Mouse (Mus musculus) cerebellum, adult 18-20 months (tissue): ENCODE results near the gene Wfdc9.

ENCODE experiments used
- DNase-seq, 2 experiments: peaks; one replicate each; pipeline ENCODE4 v3.0.0; 2021

Gene Wfdc9

DNA sequence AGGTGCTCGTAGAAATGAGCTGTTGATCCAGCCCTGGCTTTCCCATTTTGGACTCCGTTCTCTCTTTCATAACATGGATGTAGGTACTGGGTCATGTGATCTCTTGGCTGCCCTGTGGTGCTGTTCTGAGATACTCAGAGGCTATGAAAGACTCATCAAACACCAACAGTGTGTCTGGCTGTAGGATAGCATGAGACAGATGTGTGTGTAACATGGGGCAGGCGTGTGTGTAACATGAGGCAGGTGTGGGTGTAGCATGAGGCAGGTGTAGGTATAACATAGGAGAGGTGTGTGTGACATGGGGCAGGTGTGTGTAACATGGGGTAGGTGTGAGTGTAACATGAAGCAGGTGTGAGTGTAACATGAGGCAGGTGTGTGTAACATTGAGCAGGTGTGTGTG lies 41.0 kb downstream of the Wfdc9 start:
- DNase-seq = no peak

DNA sequence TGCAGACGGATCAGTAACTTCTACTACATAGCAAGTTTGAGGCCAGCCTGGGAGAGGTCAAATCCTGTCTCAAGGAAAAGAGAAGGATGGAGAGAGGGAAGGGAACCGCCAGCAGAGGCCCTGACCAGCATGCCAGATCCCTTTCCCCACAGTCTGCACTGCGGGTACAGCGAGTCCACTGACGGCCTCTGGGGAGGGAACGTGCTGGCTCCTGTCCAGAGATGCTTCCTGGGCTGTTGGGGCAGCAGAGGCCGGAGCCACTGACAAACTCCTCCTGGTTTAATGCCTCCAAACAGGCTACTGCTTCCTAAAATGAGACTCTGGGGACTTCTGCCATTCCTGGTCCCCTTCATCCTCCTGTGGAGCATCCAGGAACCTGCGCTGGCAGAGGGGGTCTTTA lies 42.9 kb downstream of the Wfdc9 start, which contains the start of the genes Wfdc6b and Wfdc8:
Gene Wfdc6b, plus strand, starts transcription at position 52 of the 400 bp plus-strand sequence.
Gene Wfdc8, minus strand, starts transcription at position 156 of the 400 bp plus-strand sequence.
- peak in 1 of 2 experiments; percentile 11 for DNase-seq

DNA sequence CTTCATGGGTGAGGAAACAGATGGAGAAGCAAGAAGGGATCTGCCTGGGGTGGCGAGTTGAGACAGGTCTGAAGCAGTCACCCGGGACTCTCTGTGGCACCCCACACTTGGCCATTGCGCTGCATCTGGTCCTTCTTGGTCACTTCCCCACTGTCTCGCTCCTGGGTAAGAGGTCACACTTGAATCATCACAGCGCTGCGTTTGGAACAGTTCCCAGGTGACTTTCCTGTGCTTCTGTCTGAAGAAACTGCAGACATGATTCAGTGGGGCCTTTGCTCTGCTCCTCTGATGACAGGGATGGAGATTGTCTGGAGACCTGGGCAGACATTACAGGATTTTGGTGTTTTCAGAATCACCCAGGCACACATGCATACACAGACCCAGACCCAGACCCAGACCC lies 47.6 kb downstream of the Wfdc9 start:
- DNase-seq = no peak

DNA sequence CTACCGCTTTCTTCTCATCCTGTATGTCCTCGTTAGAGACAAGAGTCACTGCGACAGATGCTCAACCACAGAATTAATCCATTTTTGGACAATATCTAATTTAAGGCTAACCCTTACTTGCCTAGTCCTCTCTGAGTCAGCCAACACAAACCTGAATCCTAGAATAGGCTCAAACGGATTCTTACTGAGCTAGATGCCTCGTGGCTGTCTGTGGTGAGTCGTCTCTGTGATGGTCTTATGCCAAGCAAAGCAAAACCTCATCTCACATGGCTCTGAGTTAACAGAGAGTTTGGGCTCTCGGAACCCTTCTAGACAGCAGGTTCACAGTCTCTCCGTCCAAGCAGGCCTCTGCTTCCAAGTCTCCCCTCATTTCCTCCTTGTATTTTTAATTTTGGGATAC lies 52.0 kb downstream of the Wfdc9 start:
- no peak for DNase-seq

DNA sequence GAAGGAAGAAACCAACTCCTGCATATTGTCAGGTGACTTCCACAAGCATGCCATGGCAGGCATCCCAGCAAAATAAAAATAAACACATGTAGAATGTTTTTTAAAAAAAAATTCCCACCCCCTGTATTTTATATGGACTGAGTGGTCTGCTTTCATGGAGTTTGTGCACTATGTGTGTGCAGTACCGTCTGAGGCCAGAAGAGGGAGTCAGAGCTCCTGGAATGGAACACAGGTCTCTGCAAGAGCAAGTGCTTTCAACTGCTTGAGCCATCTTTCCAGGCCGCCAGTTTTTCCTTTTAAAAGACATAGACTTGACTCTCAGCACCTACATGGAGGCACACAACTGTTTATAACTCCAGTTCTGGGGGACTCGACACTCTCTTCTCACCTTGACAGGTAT lies 52.9 kb downstream of the Wfdc9 start:
- DNase-seq = no peak

DNA sequence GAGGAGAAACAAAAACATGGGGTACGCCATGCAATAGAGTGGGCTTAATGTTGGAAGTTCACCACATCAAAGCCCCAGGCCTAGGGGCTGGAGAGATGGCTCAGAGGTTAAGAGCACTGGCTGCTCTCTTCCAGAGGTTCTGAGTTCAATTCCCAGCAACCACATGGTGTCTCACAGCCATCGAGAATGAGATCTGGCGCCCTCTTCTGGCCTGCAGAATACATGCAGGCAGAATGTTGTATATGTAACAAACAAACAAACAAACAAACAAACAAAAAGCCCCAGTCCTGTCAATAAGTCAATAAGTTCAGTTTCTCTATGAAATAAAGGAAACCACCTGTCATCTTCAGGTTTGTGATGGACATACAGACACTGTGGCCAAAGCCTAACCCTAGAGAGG lies 56.2 kb downstream of the Wfdc9 start:
- DNase-seq = no peak
